Mouse (Mus musculus) heart, adult 2 months (tissue): ENCODE measurements around the gene Tmem239.

Source experiments
- EP300 ChIP-seq: fragments of 200-500 bp; IDR thresholded peaks from 2 replicates; pipeline ENCODE4 v1.6.1; 2011; ENCODE audit warnings: low read depth, low read length, control low read depth; ENCODE audit not compliant: insufficient read depth
- POLR2A ChIP-seq: fragments of 200-500 bp; IDR thresholded peaks from 2 replicates; pipeline ENCODE4 v1.6.1; 2011; ENCODE audit warnings: mild to moderate bottlenecking, low read depth, low read length, control low read depth; ENCODE audit not compliant: insufficient read depth

- TF ChIP-seq EP300: no peak
- no peak for TF ChIP-seq POLR2A
Measured at GRCm38 (mm10) chr2:130414094-130414856, 8.0 kb downstream of the Tmem239 start.
